Mouse (Mus musculus): ENCODE results near the gene Tmem82. TPM values are rescaled to one million over a fixed set of nuclear protein-coding genes. Genes with fewer than 3 reads are reported as not detected.
A peak's percentile ranks its signal among the peaks of the same experiment; 100 is the strongest.

Tmem82 gene
- polyA plus RNA-seq, 1 experiment: 1.8 TPM

DNA sequence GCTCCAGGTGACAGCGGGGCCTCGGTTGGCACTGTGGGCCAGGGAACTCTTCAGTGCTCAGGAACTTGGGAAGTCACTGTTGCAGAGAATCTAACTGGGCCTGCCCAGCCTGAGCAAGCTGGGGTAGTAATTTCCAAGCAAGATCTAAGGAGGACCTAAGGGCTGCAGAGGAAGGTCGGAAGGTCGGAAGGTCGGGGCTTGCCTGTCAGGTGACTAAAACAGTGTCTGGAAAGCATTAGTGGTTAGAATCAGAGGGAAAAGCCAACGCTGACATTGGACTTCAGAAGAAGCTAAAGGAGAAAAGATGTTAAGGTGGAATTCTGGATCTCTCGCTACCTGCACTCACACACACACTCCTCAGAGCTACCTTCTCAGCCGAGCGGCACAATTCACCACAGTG lies 17.6 kb upstream of the Tmem82 start:
- TF ChIP-seq CTCF (IDR thresholded peaks at IDR 0.05; ENCODE audit: control insufficient read depth, insufficient read depth, low read length) (no peak), POLR2A (IDR thresholded peaks at IDR 0.05; ENCODE audit: borderline replicate concordance, control insufficient read depth, low read depth, low read length) (no peak)
- Histone ChIP-seq H3K27ac (ENCODE audit: control insufficient read depth, insufficient read depth, low read depth, low read length, poor library complexity) (no peak overlapping the region), H3K4me3 (replicated peaks; ENCODE audit: control insufficient read depth, low read depth, low read length) (no peak overlapping the region), H3K4me1 (ENCODE audit: control insufficient read depth, insufficient read depth, low read length) (no peaks in the 10 kb centered on the region)
- WGBS: 87% methylated on average over 9 of the region's 9 CpGs

DNA sequence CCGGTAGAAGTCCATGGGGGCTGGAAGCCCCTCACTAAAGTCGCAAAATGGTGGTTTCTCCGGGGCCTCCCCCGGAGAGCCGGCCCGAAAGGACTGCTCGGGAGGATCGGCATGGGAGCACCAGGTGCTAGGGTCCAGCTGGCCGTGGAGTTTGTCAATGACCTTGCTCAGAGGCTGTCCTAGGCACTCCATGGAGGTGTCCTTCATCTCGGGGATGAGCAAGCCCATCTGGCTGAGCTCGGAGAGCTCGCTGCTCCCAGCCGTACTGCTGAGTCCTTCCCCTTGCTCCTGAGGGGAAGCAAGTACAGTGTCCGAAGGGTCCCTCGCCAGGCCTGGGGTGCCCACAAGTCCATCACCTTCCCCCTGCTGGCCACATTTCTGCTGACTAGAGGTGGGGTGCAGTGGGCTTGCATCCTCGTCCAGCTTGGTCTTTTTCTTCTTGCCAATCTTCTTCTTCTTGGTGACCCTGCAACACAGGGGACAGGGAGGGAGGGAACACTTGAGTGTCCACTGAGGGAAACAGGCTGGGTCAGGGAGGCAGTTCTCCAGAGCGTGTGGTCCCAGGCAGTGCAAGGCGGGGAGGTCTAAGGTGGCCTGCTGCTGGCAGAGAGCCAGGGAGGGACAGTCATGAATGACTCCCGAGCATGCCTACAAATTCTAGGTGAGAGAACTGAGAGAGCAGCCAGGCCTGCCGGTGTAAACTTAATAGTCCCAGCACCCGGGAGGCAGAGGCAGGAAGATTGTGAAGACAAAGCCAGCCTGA lies 13.9 kb upstream of the Tmem82 start:
- WGBS: 91% methylated on average over 21 of the region's 21 CpGs
- Histone ChIP-seq H3K4me3 (replicated peaks; ENCODE audit: control insufficient read depth, low read depth, low read length) (no peak overlapping the region), H3K27ac (ENCODE audit: control insufficient read depth, insufficient read depth, low read depth, low read length, poor library complexity) (no peak overlapping the region), H3K4me1 (ENCODE audit: control insufficient read depth, insufficient read depth, low read length) (no peaks in the 10 kb centered on the region)
- TF ChIP-seq POLR2A (IDR thresholded peaks at IDR 0.05; ENCODE audit: borderline replicate concordance, control insufficient read depth, low read depth, low read length) (no peak), CTCF (IDR thresholded peaks at IDR 0.05; ENCODE audit: control insufficient read depth, insufficient read depth, low read length) (no peak)

DNA sequence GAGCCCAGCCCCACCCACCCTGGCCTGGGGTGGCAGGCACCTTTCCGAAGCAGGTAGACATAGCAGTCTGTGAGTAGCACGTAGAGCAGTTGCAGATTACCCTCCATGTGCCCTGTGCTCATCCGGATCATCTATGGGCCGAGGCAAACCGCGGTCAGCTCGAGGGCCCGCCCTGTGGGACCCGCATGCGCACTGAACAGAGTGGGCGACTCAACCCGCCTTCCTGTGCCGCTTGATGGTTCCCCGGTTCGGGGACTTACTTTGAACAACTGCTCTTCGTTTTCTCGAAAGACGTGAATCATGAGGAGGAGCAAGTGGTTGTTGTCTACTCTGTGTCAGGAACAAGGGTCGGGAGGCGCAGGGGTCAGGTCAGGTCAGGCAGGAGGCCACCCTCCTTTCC lies 12.8 kb upstream of the Tmem82 start:
- Histone ChIP-seq H3K4me3 (replicated peaks; ENCODE audit: control insufficient read depth, low read depth, low read length) (no peak overlapping the region), H3K4me1 (ENCODE audit: control insufficient read depth, insufficient read depth, low read length) (no peaks in the 10 kb centered on the region), H3K27ac (ENCODE audit: control insufficient read depth, insufficient read depth, low read depth, low read length, poor library complexity) (no peak overlapping the region)
- WGBS: 95% methylated on average over 20 of the region's 20 CpGs
- no peak for TF ChIP-seq CTCF (IDR thresholded peaks at IDR 0.05; ENCODE audit: control insufficient read depth, insufficient read depth, low read length)

DNA sequence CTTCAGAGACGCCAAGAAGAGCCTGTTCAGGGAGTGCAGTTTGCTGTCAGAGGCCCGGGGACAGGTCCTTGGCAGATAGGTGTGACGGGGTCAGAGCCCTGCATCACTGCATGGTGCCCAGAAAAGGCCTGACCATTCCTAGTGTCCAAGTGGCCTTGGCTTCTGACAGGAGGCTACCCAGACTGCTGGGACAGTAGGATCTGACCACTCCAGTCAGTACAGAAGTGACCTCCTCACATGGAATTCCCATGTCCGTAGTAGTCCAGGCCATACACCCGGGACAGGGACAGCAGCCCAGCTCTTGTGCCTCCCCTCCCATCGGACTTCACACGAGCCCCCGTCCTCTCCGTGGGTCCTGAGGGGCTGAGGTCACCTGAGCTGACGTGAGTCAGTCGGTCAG lies 11.6 kb upstream of the Tmem82 start:
- TF ChIP-seq CTCF (IDR thresholded peaks at IDR 0.05; ENCODE audit: control insufficient read depth, insufficient read depth, low read length) (no peak), POLR2A (IDR thresholded peaks at IDR 0.05; ENCODE audit: borderline replicate concordance, control insufficient read depth, low read depth, low read length) (no peak)
- H3K4me1 ChIP-seq (ENCODE audit: control insufficient read depth, insufficient read depth, low read length): no peaks in the 10 kb centered on the region
- H3K4me3 ChIP-seq (replicated peaks; ENCODE audit: control insufficient read depth, low read depth, low read length): no peak overlapping the region
- WGBS: 92% methylated on average over 11 of the region's 11 CpGs
- no peak overlapping the region for H3K27ac ChIP-seq (ENCODE audit: control insufficient read depth, insufficient read depth, low read depth, low read length, poor library complexity)

DNA sequence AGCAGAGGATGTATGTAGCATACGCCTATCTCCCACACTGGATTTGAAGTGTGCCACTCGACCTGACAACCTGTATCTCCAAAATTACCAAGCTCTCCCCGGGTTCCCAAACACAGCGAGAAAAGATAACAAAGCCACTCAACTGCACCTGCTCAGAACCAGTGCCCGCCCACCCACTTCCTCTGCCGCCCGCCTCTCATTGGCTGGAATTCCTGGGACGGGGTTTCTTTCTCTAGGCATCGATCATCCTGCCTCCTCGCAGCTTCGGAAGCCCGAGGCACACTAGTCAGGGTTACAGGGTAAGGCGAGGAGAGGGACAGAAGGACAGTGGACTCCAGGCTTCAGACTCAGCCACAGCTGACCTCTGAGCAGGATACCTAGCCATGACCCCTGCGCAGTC lies 10.2 kb upstream of the Tmem82 start:
- no peak overlapping the region for H3K27ac ChIP-seq (ENCODE audit: control insufficient read depth, insufficient read depth, low read depth, low read length, poor library complexity)
- TF ChIP-seq POLR2A (IDR thresholded peaks at IDR 0.05; ENCODE audit: borderline replicate concordance, control insufficient read depth, low read depth, low read length) (no peak), CTCF (IDR thresholded peaks at IDR 0.05; ENCODE audit: control insufficient read depth, insufficient read depth, low read length) (no peak)
- no peak overlapping the region for H3K4me3 ChIP-seq (replicated peaks; ENCODE audit: control insufficient read depth, low read depth, low read length)
- H3K4me1 ChIP-seq (ENCODE audit: control insufficient read depth, insufficient read depth, low read length): no peaks in the 10 kb centered on the region
- WGBS: 89% methylated on average over 14 of the region's 14 CpGs

DNA sequence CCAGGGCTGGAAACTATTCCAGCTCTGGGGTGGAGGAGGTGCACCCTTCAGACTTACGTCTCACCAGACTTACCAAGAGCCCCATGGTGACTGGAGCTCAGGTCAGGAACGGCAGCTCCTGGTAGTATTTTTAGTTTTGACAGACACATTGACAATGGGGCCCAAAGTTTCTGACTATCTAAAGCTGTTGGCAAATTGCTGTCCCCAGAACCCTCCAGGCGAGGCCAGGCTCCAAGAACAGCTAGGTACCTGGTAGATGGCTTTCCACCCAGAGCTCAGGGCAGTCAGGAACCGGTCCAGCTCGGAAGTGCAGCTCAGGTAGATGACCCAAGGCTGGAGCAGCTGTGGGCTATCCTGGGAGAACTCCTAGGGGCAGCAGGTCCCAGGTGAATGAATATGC lies 9.1 kb upstream of the Tmem82 start:
- H3K27ac ChIP-seq (ENCODE audit: control insufficient read depth, insufficient read depth, low read depth, low read length, poor library complexity): no peak overlapping the region
- 88% methylated on average over 5 of the region's 5 CpGs for WGBS
- no peaks in the 10 kb centered on the region for H3K4me1 ChIP-seq (ENCODE audit: control insufficient read depth, insufficient read depth, low read length)
- H3K4me3 ChIP-seq (replicated peaks; ENCODE audit: control insufficient read depth, low read depth, low read length): no peak overlapping the region
- no peak for TF ChIP-seq POLR2A (IDR thresholded peaks at IDR 0.05; ENCODE audit: borderline replicate concordance, control insufficient read depth, low read depth, low read length)
- no peak for TF ChIP-seq CTCF (IDR thresholded peaks at IDR 0.05; ENCODE audit: control insufficient read depth, insufficient read depth, low read length)

DNA sequence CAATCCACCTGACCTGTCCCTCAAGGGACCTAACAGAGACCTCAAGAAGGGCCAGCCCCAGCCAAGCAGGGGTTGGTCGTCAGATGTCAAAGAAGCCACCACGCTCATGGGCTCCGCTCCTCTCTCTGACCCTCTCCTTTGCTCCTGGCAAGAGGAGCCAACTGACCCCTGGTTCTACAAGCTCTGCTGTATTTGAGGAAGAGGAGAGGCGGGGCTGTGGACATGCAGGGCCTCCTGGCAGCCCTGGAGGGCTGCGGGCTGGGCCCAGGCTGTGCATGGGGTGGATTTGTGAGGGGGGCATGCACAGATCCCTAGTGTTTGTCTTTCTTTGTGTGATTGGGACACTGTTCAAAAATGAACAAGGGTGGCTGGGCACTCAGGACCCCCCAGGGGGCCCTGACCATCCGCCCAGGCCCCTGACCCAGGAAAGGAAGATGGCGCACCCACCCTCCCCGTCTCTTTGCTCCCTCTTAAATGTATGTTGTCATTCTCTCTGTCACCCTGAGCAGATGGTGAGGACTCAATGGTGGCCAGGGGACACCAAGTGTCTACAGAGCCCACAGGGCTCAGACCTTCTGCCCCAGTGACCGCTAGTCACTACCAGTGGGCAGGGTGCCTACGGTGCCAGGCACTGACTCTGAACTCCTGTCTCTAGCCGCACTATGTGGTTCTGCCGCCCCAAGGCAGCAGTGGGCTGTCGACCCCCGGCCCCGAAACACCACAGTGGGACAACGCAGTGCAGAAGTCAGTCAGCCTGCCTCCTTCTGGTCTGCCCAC lies 7.5 kb upstream of the Tmem82 start:
- Histone ChIP-seq H3K27ac (ENCODE audit: control insufficient read depth, insufficient read depth, low read depth, low read length, poor library complexity) (no peak overlapping the region), H3K4me3 (replicated peaks; ENCODE audit: control insufficient read depth, low read depth, low read length) (no peak overlapping the region), H3K4me1 (ENCODE audit: control insufficient read depth, insufficient read depth, low read length) (no peaks in the 10 kb centered on the region)
- TF ChIP-seq CTCF (IDR thresholded peaks at IDR 0.05; ENCODE audit: control insufficient read depth, insufficient read depth, low read length) (no peak), POLR2A (IDR thresholded peaks at IDR 0.05; ENCODE audit: borderline replicate concordance, control insufficient read depth, low read depth, low read length) (no peak)
- WGBS: 89% methylated on average over 16 of the region's 16 CpGs

DNA sequence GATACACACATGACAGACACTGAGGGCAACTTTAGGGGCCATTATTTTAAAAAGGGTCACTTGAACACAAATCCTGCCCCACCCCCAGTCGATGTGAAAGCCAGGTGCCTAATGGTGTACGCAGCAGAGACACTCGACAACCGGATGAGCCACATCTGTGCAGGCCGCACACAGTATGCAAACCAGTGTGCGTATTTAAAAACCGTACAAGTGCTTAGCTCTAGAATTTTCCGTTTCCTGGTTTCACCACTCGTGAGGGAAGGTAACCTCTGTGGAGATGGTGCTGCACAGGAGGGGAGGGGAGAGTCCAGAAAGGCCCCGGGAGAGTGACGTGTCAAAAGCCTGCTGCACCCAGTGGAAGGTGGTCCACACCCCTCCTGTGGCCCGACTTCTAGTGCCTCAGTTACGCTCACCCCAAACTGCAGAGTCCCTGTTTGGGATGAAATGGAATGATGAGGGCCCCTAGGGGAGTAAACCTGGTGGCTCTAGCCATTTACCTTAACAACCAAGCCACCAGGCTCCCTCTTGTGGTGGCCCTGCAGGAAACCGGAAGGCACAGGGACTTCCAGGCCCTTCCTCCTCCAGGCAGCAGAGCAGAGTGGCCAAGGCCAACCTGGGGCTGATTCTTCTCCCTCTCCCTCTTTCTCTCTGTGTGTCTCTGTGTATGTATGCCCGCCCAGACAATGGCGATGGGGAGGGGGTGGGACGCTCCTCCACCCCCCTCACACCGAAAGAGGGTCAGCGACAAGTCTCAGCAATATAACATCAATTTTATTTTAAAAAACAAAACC lies 6.7 kb upstream of the Tmem82 start:
- Histone ChIP-seq H3K4me3 (replicated peaks; ENCODE audit: control insufficient read depth, low read depth, low read length) (no peak overlapping the region), H3K4me1 (ENCODE audit: control insufficient read depth, insufficient read depth, low read length) (no peaks in the 10 kb centered on the region), H3K27ac (ENCODE audit: control insufficient read depth, insufficient read depth, low read depth, low read length, poor library complexity) (no peak overlapping the region)
- WGBS: 70% methylated on average over 19 of the region's 19 CpGs
- no peak for TF ChIP-seq POLR2A (IDR thresholded peaks at IDR 0.05; ENCODE audit: borderline replicate concordance, control insufficient read depth, low read depth, low read length)
- TF ChIP-seq CTCF (IDR thresholded peaks at IDR 0.05; ENCODE audit: control insufficient read depth, insufficient read depth, low read length): peak; percentile 56; the same call in 1 of the 2 replicates
